Mouse (Mus musculus): ENCODE results near the gene Gm49403.
"Not testable (repeated sequence)": the region's sequence is repeated elsewhere in the genome, so short reads cannot be mapped to it uniquely, and the experiment has no call there.

The Gm49403 gene

GRCm38 (mm10) chr19:8883616-8884015 lies at the start of gene Gm49403, which contains the start of gene Lbhd1:
Gene Gm49403, plus strand, starts transcription at chr19:8883930.
Gene Lbhd1, plus strand, starts transcription at chr19:8883732.
- DNase-seq (ENCODE audit: low spot score in 2 of 2), result no peak

DNA sequence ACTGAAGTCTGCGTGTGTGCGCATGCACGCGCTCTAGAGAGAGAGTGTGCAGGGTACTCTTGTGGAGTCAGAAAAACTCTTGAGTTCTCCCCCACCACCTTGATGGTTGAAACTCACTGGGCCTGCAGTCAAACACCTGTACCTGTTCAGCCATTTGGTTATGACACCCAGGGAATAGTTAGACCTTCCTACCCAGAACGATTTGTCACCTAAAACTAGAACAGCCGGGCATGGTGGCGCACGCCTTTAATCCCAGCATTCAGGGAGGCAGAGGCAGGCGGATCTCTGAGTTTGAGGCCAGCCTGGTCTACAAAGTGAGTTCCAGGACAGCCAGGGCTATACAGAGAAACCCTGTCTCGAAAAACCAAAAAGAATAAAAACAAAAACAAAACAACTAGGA lies 47.4 kb upstream of the Gm49403 start:
- DNase-seq (ENCODE audit: low spot score in 2 of 2), result not testable (repeated sequence)

DNA sequence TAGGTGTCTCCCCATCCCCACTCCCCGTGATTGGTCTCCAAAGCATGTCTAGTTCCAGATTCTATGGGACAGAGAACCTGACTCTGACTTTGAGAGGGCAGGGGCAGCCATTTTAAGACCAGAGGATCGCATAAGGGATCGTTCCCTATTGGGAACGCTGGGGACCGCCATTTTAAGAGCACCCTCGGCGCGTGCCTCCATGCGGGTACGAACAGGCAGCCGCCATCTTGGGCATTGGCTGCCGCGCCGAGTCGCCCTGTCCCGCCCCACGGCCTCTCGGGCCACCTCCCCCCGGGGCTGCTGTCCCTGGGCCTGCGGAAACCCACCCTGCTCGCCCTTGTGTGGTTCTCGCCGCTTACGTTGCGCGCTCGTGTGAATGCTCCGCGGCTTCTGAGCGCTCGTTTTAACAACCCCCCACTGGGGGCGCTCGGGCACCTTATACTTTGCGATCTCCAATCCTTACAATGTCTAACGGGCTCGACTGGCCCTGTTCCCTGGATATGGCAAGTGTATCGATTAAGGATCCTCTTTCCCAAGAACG lies 46.4 kb upstream of the Gm49403 start, which contains the start of gene Bscl2:
TSS of gene Bscl2 (plus strand) at position 217 of the 541 bp plus-strand sequence.
- peak; percentile 79 to 84 for DNase-seq (ENCODE audit: low spot score in 2 of 2)

- peak in 1 of 2 experiments; percentile 49 for DNase-seq (ENCODE audit: low spot score in 2 of 2)
Measured at GRCm38 (mm10) chr19:8838041-8838730, 45.5 kb upstream of the Gm49403 start.

DNA sequence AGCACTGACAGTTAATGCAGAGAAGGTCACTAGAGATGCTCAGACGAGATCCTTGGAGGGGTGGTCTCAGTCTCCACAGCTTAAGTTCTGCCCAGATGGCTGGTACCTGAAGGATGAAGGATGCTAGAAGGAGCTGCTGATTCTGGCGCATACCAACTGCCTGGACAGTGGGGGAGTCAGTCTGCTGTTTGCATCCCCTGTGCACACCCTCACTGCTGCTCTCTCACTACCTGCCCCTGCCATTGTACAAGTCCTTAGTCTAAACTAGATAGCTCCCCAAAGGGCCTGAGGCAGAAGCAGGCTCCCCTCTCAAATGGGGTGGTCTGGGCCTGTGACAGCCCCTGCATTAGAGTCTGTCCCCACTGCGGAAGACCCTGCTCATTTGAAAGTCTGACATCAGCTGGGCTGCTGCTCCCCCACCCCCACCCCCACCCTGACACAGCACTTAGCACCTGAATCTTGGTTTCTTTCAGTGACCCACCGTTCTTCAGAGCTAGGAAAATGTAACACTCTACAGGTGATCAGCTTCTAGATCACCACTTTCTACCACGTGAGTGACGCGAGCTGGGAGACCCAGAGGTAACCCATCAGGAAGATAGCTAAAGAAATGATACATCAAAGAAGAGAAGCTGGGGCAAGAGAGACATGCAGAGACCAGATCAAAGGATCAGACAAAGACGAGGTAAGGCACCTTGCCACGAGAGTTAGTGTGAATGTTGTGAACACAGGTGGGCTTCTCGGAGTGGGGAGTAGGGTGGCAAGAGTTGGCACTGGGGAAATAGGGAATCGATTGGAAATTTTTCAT lies 44.4 kb upstream of the Gm49403 start, which contains the start of gene Gng3:
TSS of gene Gng3 (minus strand) at position 92 of the 805 bp plus-strand sequence.
- DNase-seq (ENCODE audit: low spot score in 2 of 2), result peak in 1 of 2 experiments; percentile 73

- DNase-seq (ENCODE audit: low spot score in 2 of 2), result peak in 1 of 2 experiments; percentile 69
Measured at GRCm38 (mm10) chr19:8839908-8840791, 43.6 kb upstream of the Gm49403 start.

GRCm38 (mm10) chr19:8841012-8841411 lies 42.7 kb upstream of the Gm49403 start:
- DNase-seq (ENCODE audit: low spot score in 2 of 2), result no peak

DNA sequence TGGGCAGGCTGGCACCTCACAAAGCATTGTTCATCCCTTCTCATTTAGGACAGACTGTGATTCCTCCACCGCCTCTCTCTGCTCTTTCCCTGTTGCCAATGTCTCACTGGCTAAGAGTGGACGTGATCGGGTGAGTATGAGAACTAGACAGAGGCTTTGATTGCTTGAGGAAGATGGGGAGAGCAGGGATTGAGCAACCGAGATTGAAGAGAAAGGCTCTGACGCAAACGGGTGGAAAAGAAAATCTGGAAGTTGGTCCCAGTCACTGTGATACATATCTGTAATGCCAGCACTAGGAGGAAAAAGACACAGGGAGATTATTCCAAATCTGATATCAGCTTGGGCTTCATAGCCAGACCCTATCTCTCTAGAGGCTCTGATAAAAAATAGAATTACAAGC lies 40.8 kb upstream of the Gm49403 start:
- DNase-seq (ENCODE audit: low spot score in 2 of 2), result no peak

- DNase-seq (ENCODE audit: low spot score in 2 of 2), result peak; percentile 57 to 80
Measured at GRCm38 (mm10) chr19:8844371-8845129, 39.2 kb upstream of the Gm49403 start.

DNA sequence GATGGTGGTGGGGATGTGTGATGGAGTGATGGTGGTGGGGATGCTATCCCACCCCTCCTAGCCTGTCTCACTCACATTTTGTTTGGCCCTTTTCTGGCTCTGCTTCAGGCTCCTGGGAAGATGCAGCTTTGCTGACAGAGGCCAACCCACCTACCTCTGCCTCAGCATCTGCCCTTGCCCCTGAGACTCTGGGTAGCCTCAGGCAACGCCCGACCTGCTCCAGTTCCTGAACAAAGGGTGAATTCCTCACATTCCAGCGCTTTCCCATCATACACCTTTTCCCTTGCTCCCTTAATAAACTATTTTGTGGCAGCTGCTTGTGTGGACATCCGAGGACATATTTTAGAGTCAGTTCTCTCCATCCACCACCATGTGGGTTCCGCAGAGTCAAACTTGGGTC lies 35.4 kb upstream of the Gm49403 start:
- DNase-seq (ENCODE audit: low spot score in 2 of 2), result no peak

GRCm38 (mm10) chr19:8850402-8850901 lies 33.3 kb upstream of the Gm49403 start, which contains the start of gene Lrrn4cl:
Gene Lrrn4cl, plus strand, starts transcription at chr19:8850768.
- DNase-seq (ENCODE audit: low spot score in 2 of 2), result no peak

DNA sequence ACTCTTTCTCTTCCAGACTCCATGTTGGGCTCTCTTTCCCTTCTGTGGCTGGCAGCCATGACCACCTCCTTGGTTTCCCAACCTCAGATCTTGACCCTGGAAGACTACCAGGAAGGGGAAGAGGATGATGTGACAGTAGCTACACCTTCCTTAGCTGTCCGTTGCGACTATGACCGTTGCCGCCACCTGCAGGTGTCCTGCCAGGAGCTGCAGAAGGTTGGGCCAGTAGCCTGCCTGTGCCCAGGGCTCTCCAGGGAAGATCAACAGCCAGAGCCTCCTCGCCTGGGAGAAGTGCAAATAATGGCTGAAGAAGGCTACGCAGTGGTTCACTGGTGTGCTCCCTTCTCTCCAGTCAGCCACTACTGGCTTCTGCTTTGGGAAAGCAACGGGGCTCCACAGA lies 32.1 kb upstream of the Gm49403 start:
- DNase-seq (ENCODE audit: low spot score in 2 of 2), result no peak

- DNase-seq (ENCODE audit: low spot score in 2 of 2), result no peak
Measured at GRCm38 (mm10) chr19:8852236-8852928, 31.3 kb upstream of the Gm49403 start.

- DNase-seq (ENCODE audit: low spot score in 2 of 2), result no peak
Measured at GRCm38 (mm10) chr19:8853117-8853516, 30.6 kb upstream of the Gm49403 start.

- DNase-seq (ENCODE audit: low spot score in 2 of 2), result no peak
Measured at GRCm38 (mm10) chr19:8857689-8858088, 26.0 kb upstream of the Gm49403 start.

- no peak for DNase-seq (ENCODE audit: low spot score in 2 of 2)
Measured at GRCm38 (mm10) chr19:8859018-8859417, 24.7 kb upstream of the Gm49403 start.

DNA sequence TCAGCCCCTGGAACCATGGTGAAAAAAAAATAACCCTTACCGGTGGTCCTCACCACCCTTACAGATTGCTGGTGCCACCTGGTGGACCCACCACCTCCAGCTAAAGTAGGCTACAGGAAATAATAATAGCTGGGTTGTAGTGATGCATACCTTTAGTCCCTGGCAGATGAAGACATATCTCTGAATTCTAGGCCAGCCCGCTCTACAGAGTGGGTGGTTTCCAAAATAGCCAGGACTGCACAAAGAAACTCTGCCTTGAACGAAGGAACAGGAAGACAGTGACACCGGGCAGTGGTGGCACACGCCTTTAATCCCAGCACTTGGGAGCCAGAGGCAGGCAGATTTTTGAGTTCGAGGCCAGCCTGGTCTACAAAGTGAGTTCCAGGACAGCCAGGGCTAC lies 19.5 kb upstream of the Gm49403 start:
- no peak for DNase-seq (ENCODE audit: low spot score in 2 of 2)

DNA sequence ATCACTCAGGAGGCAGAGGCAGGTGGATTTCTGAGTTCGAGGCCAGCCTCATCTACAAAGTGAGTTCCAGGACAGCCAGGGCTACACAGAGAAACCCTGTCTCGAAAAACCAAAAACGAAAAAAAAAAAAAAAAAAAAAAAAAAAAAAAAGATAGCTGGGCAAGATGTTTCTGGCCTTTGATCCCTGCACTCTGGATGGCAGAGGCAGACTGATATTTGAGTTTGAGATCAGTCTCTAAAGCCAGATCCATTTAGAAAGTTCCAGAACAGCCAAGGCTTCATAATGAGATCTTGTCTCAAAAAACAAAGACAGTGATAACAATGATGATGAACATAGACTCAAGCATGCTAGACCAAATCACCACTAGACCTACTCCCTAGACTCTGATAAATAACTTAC lies 13.3 kb upstream of the Gm49403 start:
- not testable (repeated sequence) for DNase-seq (ENCODE audit: low spot score in 2 of 2)

- DNase-seq (ENCODE audit: low spot score in 2 of 2), result no peak
Measured at GRCm38 (mm10) chr19:8870838-8871237, 12.9 kb upstream of the Gm49403 start.
